Mouse (Mus musculus) E14TG2a.4 (cell line): ENCODE data around the gene B4galnt2.

Experiments
- CTCF ChIP-seq: conservative IDR thresholded peaks from 2 replicates; pipeline ENCODE4 v1.5.1; 2014; ENCODE audit warnings: low read length
- POU5F1 ChIP-seq: IDR thresholded peaks from 2 replicates; pipeline ENCODE4 v1.6.1; 2014; ENCODE audit warnings: low read length, borderline replicate concordance

GRCm38 (mm10) chr11:95936409-95936808 is 21.7 kb upstream of the B4galnt2 start:
- TF ChIP-seq CTCF (no peak), POU5F1 (no peak)
